Mouse (Mus musculus): ENCODE measurements around the gene Zscan26. TPM values are rescaled to one million over a fixed set of nuclear protein-coding genes. Genes with fewer than 3 reads are reported as not detected.
A peak's percentile ranks its signal among the peaks of the same experiment; 100 is the strongest.

Gene Zscan26
- polyA plus RNA-seq, 1 experiment from 2014 or later, result 27.6 TPM

DNA sequence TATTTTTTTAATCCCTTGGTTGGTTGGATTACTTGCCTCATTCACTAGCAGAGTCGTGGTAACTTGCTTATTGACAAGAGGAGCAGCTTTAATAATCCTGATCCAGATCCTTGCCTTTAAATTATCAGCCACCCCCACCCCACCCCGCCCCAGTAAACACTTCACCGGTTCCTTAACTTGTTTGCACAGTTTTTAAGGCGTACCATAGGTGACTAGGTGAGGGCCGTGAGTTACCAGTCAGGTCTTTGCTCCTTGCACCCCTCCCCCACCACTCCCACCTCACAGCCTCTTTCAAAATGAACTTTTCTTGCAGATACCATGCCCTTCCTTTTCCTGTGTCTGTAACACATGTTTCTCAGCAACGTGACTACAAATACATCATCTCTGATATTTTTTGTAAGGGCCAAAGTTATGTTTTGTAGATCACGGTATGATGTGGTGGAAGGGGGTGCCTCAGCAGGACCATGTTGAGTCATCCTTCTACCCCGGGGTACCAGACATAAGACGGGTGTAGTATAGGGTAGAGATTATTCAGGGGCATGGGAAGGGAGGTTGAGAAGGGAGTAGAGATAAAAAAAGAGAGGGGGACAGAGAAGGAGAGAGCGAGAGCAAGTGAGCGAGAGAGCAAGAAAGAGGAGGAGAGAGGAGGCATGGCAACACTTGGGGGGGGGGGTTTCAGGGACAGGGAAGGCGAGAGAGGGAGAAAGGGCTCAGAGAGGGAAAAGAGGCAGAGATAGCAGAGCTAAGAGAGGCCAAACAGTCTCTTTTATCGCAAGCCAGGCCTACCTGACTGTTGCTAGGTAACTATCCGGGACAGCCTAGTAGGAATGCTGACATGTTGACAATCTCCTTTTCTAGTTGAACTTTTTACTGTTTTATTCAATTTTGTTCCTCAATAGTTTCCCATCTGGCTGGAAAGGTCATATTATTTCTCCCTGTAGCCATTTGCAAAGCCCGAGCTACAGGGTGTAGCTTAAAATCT lies 39.0 kb downstream of the Zscan26 start:
- Histone ChIP-seq H3K4me3 (ENCODE audit: low read length) (no peak overlapping the region), H3K9me3 (ENCODE audit: control insufficient read depth, low read length) (no peaks in the 10 kb centered on the region), H3K9ac (ENCODE audit: low read depth, low read length) (no peak overlapping the region), H3K27me3 (ENCODE audit: control insufficient read depth, insufficient read depth, low read length) (no peaks in the 10 kb centered on the region), H3K4me2 (replicated peaks; ENCODE audit: low read depth, low read length) (no peak overlapping the region), H3K27ac (ENCODE audit: low read depth, low read length) (no peak overlapping the region), H3K4me1 (ENCODE audit: control insufficient read depth, insufficient read depth, low read length) (no peaks in the 10 kb centered on the region), H3K36me3 (ENCODE audit: control insufficient read depth, insufficient read depth, low read length) (no peaks in the 10 kb centered on the region)
- 74% methylated on average over 15 of the region's 15 CpGs for WGBS
- ATAC-seq (ENCODE audit: low FRiP score, low TSS enrichment), result no peak

DNA sequence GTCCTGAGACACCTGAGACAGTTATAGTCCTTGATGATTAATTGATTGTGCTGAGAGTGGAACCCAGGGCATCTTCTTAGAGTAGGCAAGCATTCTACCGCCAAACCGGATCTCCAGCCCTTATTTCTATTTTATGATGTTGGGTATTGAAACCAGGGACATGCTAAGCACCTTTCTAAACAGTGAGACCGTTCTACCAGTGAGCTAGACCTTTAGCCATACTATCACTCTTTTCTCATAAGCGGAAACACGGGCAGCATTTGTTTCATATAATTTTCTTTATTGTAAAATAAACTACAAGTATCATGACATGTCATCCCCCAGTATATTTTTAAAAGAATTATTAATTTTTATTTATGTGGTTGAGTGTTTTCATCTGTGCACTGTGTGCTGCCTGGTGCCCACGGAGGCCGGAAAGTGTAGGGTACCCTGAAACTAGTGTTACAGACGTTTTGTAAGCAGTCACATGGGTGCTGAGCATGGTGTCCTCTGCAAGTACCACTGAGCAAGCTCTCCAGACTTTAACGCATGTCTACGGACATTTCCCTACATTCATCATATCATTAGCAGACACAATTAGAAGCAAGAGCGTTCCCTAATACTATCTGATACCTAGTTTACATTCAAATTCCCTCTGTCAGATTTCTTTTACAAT lies 44.6 kb downstream of the Zscan26 start:
- peak overlapping the region; percentile 55 for H3K4me2 ChIP-seq (replicated peaks; ENCODE audit: low read depth, low read length)
- H3K27ac ChIP-seq (ENCODE audit: low read depth, low read length), result no peak overlapping the region
- H3K4me1 ChIP-seq (ENCODE audit: control insufficient read depth, insufficient read depth, low read length), result no peaks in the 10 kb centered on the region
- H3K36me3 ChIP-seq (ENCODE audit: control insufficient read depth, insufficient read depth, low read length), result no peaks in the 10 kb centered on the region
- ATAC-seq (ENCODE audit: low FRiP score, low TSS enrichment), result no peak
- H3K4me3 ChIP-seq (ENCODE audit: low read length), result peak overlapping the region; percentile 42
- no peaks in the 10 kb centered on the region for H3K9me3 ChIP-seq (ENCODE audit: control insufficient read depth, low read length)
- H3K27me3 ChIP-seq (ENCODE audit: control insufficient read depth, insufficient read depth, low read length), result no peaks in the 10 kb centered on the region
- WGBS, result 50% methylated on average over 11 of the region's 11 CpGs
- peak overlapping the region; percentile 64; the same call in 1 of the 2 replicates for H3K9ac ChIP-seq (ENCODE audit: low read depth, low read length)

DNA sequence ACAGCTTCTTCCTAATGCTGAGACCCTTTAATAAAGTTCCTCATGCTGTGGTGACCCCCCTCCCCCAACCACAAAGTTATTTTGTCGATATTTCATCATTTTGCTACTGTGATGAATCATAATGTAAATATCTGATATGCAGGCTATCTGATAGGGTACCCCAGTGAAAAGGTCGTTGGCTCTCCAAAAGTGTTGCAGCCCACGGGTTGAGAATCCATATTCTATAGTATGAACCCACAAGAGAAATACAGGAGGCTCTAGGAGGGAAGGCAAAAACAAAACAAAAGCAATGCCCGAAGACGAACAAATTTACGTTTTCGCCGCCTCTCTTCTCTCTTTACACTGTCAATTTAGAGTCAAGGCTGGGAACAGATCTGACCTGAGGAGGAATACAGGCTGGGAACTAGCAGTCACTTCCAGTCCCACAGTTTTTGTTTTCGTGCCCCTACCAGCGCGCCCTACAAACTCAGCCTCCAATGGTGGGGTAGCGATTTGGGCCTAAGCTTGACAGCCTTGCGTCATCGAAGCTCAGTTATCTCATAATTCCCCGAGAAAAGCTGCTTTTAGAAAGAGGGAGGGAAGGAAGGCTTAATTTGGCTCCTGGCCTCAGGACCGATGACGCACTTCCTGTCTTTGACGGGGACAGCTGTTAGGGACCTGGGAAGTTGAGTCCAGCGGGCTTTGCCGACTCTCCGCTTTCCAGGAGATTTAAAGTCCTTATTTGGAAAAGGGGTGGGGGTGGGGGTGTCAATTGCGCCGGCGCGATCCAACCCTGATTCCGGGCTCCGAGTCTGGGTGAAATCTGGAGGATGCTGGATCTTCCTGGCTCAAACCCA lies 45.3 kb downstream of the Zscan26 start:
- H3K9me3 ChIP-seq (ENCODE audit: control insufficient read depth, low read length), result no peaks in the 10 kb centered on the region
- 3% methylated on average over 27 of the region's 27 CpGs for WGBS
- ATAC-seq (ENCODE audit: low FRiP score, low TSS enrichment), result peak; percentile 95

DNA sequence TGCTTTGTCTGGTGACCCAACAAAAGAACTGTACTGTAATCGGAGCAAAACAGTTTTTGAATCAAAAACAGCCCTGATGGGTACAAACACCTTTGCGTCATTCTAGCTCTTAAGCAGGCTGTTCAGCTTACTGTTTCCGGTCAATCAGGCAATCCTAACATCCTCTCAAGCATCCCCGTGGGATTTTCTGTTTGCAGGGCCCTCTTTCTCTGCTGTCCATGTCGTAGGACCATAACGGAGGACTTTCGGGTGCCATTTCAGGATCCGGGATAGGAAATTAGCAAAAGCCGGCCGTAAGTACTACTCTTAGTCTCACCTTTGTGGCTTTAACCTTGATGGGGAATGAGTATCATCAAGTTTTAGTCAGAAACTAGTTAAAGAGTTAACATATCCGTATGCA lies 46.2 kb downstream of the Zscan26 start:
- Histone ChIP-seq H3K9me3 (ENCODE audit: control insufficient read depth, low read length) (no peaks in the 10 kb centered on the region), H3K4me1 (ENCODE audit: control insufficient read depth, insufficient read depth, low read length) (no peaks in the 10 kb centered on the region), H3K36me3 (ENCODE audit: control insufficient read depth, insufficient read depth, low read length) (no peaks in the 10 kb centered on the region), H3K9ac (ENCODE audit: low read depth, low read length) (no peak overlapping the region), H3K27me3 (ENCODE audit: control insufficient read depth, insufficient read depth, low read length) (no peaks in the 10 kb centered on the region), H3K4me3 (ENCODE audit: low read length) (no peak overlapping the region; the same call in 1 of the 2 replicates), H3K4me2 (replicated peaks; ENCODE audit: low read depth, low read length) (no peak overlapping the region), H3K27ac (ENCODE audit: low read depth, low read length) (no peak overlapping the region)
- 80% methylated on average over 11 of the region's 11 CpGs for WGBS
- no peak for ATAC-seq (ENCODE audit: low FRiP score, low TSS enrichment)

More for the DNA sequence above, 45.3 kb downstream of the Zscan26 start:
- no peaks in the 10 kb centered on the region for H3K36me3 ChIP-seq (ENCODE audit: control insufficient read depth, insufficient read depth, low read length)
- H3K9ac ChIP-seq (ENCODE audit: low read depth, low read length), result peak overlapping the region; percentile 64
- peak overlapping the region; percentile 55 for H3K4me2 ChIP-seq (replicated peaks; ENCODE audit: low read depth, low read length)
- H3K27ac ChIP-seq (ENCODE audit: low read depth, low read length), result peak overlapping the region; percentile 57; the same call in 1 of the 2 replicates
- no peaks in the 10 kb centered on the region for H3K27me3 ChIP-seq (ENCODE audit: control insufficient read depth, insufficient read depth, low read length)
- H3K4me3 ChIP-seq (ENCODE audit: low read length), result peak overlapping the region; percentile 42
- H3K4me1 ChIP-seq (ENCODE audit: control insufficient read depth, insufficient read depth, low read length), result no peaks in the 10 kb centered on the region

DNA sequence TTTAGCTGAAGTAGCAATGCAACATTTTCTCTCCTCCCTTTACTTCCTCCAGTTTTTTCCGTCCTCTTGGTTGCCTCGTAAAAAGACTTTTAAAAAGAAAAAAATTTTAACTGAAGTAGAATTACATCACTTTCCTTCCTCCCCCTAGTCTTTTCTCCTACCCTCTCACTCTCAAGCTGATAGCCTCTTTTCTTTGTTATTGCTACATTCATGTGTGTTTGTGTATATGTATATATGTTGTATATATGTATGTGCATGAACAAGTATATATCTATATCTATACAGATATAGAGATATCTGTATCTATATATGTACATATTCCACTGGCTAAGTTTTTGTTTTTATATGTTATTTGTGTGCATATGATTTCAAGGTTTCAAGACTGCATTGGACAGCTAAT lies 50.7 kb downstream of the Zscan26 start:
- H3K36me3 ChIP-seq (ENCODE audit: control insufficient read depth, insufficient read depth, low read length), result peaks cover 15% of the 10 kb centered on the region; the same call in 1 of the 2 replicates
- H3K4me3 ChIP-seq (ENCODE audit: low read length), result peak overlapping the region; percentile 88
- H3K9ac ChIP-seq (ENCODE audit: low read depth, low read length), result peak overlapping the region; percentile 87
- 0% methylated on average over 2 of the region's 2 CpGs for WGBS
- H3K27ac ChIP-seq (ENCODE audit: low read depth, low read length), result no peak overlapping the region
- H3K27me3 ChIP-seq (ENCODE audit: control insufficient read depth, insufficient read depth, low read length), result no peaks in the 10 kb centered on the region
- peak overlapping the region; percentile 73 for H3K4me2 ChIP-seq (replicated peaks; ENCODE audit: low read depth, low read length)
- H3K4me1 ChIP-seq (ENCODE audit: control insufficient read depth, insufficient read depth, low read length), result peaks cover 6% of the 10 kb centered on the region; the same call in 1 of the 2 replicates
- peak; percentile 50; the same call in 1 of the 2 replicates for ATAC-seq (ENCODE audit: low FRiP score, low TSS enrichment)
- no peaks in the 10 kb centered on the region for H3K9me3 ChIP-seq (ENCODE audit: control insufficient read depth, low read length)

DNA sequence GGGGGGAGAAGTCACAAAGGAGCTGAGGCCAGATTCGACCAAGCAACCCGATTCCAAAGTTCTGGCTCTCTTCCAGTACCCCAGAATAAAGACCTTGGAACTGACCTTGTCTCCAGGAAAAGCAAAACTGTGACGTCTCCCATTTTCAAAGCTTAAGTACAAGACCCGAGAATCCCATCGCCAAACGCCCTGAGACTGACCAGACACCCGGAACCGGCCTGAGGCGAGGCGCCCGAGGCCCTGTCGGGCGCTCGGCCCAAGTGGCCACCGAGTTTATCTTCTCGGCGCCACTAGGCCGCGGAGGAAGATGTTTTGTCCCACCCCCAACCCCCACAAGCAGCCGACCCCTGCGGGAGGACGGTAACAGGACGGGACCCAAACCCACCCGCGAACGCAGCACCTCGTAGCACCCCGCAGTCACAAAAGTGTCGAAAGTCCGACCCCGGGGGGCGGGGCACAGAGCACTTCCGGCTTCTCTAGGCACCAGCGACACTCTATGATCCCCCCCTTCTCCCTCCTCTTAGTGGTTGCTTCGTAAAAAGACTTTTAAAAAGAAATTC lies 51.2 kb downstream of the Zscan26 start, which contains the start of gene Zkscan3:
Zkscan3 (minus strand) TSS at position 469 of the 560 bp plus-strand sequence.
- Histone ChIP-seq H3K4me2 (replicated peaks; ENCODE audit: low read depth, low read length) (peak within 1 kb of the TSS; percentile 73), H3K36me3 (ENCODE audit: control insufficient read depth, insufficient read depth, low read length) (peaks cover 15% of the 10 kb centered on the region; the same call in 1 of the 2 replicates), H3K27ac (ENCODE audit: low read depth, low read length) (peak within 1 kb of the TSS; percentile 74), H3K9me3 (ENCODE audit: control insufficient read depth, low read length) (no peaks in the 10 kb centered on the region), H3K27me3 (ENCODE audit: control insufficient read depth, insufficient read depth, low read length) (no peaks in the 10 kb centered on the region), H3K4me3 (ENCODE audit: low read length) (peak within 1 kb of the TSS; percentile 88), H3K9ac (ENCODE audit: low read depth, low read length) (peak within 1 kb of the TSS; percentile 87), H3K4me1 (ENCODE audit: control insufficient read depth, insufficient read depth, low read length) (peaks cover 6% of the 10 kb centered on the region; the same call in 1 of the 2 replicates)
- ATAC-seq (ENCODE audit: low FRiP score, low TSS enrichment), result peak; percentile 95
- under 1% methylated on average over 35 of the region's 35 CpGs for WGBS

DNA sequence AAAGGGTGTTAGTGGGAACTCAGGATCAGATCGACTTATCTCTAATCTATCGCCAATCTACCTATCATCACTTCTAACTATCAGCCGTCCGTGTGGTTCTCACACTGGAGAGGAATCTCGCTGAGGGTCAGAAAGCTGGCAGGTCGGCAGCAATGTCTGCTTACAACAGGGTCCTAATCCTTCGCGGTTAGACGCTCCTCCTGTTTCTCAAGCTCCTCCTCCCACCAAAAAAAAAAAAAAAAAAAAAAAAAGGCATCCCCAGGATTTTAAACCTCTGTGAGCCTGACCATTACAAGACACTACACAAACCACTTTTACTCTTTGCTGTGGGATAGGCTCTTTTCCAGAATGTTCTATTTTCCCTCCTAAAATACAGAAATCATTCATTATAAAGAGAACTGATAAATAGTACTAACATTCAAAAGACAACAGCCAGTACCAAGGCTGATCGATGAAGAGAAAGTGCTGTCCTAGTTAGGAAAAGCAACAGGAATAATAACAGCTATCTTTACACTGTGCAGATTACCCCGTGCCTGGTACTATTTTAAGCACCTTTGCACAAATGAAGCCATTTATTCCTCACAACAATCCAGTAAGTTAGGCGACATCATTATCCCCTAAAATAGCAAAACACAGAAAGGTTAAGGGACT lies 51.8 kb downstream of the Zscan26 start:
- no peaks in the 10 kb centered on the region for H3K9me3 ChIP-seq (ENCODE audit: control insufficient read depth, low read length)
- H3K36me3 ChIP-seq (ENCODE audit: control insufficient read depth, insufficient read depth, low read length), result peaks cover 15% of the 10 kb centered on the region; the same call in 1 of the 2 replicates
- H3K27me3 ChIP-seq (ENCODE audit: control insufficient read depth, insufficient read depth, low read length), result no peaks in the 10 kb centered on the region
- H3K4me1 ChIP-seq (ENCODE audit: control insufficient read depth, insufficient read depth, low read length), result peaks cover 6% of the 10 kb centered on the region; the same call in 1 of the 2 replicates
- H3K4me2 ChIP-seq (replicated peaks; ENCODE audit: low read depth, low read length), result peak overlapping the region; percentile 73
- peak; percentile 25; the same call in 1 of the 2 replicates for ATAC-seq (ENCODE audit: low FRiP score, low TSS enrichment)
- WGBS, result 19% methylated on average over 12 of the region's 12 CpGs
- H3K4me3 ChIP-seq (ENCODE audit: low read length), result peak overlapping the region; percentile 88
- no peak overlapping the region for H3K27ac ChIP-seq (ENCODE audit: low read depth, low read length)
- peak overlapping the region; percentile 87 for H3K9ac ChIP-seq (ENCODE audit: low read depth, low read length)
